Mouse (Mus musculus) 3134 (cell line): Measurements from ENCODE around the gene Rnf8.
"Not testable (repeated sequence)": the region's sequence is repeated elsewhere in the genome, so short reads cannot be mapped to it uniquely, and the experiment has no call there.

Source experiments
- DNase-seq: peaks from one replicate; pipeline ENCODE4 v3.0.0-alpha.2; 2011; ENCODE audit warnings: low spot score; ENCODE audit not compliant: insufficient read length; ENCODE audit errors: extremely low read depth

Gene Rnf8

DNA sequence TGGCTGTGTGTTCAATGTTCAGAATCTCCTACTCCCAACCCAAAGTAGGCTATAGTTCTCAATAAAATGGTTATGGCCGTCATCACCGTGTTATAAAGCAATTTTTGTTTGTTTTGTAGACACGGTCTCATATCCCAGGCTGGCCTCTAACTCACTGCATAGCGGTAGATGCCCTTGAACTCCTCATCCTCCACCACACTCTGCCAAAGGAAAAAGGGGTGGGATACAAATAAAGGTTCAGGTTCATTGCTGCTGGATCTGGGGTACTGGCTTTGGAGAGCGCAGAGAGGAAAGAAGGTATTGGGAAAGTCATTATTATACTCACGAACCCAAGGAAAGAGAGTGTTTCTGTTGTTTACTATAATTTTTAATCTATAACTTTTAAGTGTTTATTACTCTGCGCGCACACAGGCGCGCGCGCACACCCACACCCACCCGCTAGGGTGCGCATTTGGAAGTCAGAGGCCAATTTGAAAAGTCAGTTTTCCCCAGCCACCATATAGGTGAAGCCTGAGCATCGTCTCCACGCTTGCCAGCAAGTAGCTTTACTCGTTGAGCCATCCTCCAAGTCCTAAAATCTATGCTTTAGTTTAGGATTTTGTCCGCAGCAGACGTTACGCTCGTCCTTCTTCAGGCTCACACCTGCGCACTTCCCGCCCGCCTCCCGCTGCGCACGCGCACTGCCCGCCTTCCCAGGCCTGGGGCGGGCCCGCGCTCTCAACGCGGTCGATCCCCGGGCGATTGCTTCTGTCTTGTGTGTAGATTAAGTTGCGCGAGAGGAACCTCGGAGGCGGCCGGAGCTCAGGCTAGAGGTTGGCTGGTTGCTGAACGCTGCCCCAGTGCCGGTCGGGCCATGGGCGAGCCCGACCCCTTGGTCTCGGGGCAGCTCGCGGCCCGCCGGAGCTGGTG is at the start of gene Rnf8, which contains the start of gene Gm28043:
TSS of gene Rnf8 (plus strand) at position 676 of the 909 bp plus-strand sequence.
TSS of gene Gm28043 (plus strand) at position 762 of the 909 bp plus-strand sequence.
- peak; percentile 98 for DNase-seq

DNA sequence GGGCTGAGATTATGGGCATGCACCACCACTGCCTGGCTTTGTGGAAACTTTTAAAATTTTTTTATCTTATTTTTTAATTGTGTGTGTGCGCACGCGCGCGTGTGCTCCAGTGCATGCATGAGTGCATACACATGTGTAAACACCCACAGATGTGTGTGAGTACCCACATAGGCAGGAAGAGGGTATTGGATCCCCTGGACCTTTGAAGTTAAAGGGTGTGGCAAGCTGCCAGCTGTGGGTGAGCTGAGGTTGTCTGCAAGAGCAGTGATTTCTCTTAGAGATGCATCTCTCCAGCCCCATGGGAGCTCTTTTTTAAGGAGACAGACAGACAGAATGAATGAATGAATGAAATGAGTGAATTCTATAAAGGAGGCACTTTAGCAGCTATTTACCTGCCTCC is 49.1 kb upstream of the Rnf8 start:
- DNase-seq = no peak

DNA sequence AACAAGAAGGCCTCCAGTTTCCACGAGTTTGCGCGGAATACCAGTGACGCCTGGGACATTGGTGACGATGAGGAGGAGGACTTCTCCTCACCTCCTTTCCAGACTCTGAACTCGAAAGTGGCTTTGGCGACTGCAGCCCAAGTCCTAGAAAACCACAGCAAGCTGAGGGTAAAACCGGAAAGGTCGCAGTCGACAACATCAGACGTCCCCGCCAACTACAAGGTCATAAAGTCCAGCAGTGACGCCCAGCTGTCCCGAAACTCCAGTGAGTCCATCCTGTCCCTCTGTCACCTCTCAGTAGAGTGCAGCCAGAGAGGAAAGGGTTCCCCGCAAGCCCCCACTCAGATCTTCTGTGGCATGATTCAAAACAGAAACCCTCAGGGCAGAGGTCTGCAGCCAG is 46.2 kb upstream of the Rnf8 start:
- no peak for DNase-seq

DNA sequence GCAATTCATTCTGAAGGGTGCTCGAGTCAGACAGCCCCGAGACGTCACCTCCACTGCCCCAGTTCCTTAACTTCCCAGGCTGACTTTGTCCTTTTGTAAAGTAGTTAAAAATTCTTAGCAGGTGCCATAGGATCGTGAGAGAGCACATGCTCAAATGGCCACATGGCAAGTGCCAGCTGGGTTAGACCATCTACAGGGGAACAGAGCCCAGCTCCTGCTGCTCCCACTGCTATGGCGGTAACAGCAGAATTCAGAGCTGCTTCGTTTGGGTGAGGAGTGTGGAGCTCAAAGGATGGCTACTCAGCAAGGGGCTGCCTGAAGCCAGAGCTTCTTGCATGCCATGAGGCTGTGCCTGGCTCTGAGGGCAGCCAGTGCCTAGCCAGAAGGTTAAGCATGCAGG is 44.8 kb upstream of the Rnf8 start:
- no peak for DNase-seq

DNA sequence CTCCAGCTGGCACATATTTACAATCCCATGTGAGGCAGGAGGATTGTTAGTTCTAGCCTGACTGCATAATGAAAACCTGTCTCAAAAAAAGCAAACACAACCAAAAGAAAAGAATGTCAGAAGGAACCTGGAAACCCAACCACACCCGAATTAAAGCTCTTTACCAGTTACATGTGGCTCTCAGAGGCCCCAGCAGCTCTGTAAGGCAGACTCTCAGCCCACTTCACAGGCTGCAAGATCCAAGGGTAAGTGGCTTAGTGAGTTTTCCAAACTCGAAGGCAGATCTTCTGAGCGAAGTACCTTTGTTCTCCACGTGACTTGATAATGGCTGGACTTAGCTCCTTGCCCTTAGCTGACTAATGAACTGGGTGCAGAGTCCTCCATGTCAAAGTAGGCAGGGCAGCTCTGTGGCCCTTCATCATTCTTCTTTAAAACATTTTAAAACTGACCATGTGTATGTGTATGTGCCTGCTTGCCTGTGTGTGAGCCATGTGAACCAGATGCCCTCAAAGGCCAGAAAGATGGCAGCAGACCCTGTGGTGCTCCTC is 34.9 kb upstream of the Rnf8 start:
- DNase-seq = no peak

DNA sequence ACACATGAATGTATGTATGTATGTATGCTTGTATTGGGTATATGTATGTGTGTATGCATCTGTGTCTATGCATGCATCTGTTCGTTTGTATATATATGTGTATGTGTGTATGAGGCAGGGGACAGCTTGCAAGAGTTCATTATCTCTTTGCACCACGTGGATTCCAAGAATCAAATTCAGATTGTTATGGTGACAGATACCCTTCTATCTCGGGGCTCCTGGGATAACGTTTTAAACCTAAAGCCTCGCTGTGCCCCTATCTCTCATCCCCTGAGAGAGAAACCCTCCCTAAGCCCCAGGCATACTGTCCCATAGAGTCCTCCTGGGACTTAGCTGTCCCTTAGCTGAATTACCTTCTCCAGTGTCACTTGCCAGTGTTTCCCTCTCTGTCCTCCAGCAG is 31.0 kb upstream of the Rnf8 start:
- DNase-seq = no peak

DNA sequence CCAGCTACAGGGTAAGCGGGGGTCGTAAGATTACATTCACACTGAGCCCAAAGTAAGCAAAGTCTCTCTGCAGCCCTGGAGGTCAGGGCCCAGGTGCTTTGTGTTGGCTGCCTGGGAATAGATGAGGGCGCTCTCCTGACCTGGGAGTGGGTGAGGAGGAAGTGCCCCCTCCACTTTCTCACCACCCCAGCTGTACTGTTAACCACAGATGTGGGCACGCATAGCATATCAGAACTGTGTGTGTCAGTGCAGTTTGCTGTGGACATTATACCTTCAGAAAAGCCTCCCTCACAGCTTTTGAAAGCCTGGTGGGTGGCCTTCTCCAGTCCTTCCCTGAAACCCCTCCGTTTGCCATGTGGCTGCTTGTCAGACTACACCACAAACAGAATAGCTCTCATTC is 30.3 kb upstream of the Rnf8 start:
- no peak for DNase-seq

DNA sequence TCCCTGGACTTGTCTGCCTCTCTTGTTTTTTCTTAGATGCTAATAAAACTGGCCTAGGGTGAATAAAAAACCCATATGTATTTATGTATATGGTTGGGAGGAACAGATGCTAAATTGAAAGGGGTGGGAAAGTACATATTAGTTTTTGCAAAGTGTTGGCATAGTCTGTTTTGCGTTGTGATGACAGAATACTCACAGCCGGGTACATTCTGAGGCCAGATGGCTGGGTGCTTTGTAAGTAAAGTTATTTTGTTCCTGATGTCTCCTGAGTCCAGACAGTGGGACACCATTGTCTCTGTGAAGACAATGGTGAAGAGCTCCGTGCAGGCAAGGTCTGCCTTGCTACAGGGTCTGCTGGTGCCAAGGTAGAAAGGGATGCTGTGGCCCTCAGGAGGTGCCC is 29.9 kb upstream of the Rnf8 start:
- no peak for DNase-seq

DNA sequence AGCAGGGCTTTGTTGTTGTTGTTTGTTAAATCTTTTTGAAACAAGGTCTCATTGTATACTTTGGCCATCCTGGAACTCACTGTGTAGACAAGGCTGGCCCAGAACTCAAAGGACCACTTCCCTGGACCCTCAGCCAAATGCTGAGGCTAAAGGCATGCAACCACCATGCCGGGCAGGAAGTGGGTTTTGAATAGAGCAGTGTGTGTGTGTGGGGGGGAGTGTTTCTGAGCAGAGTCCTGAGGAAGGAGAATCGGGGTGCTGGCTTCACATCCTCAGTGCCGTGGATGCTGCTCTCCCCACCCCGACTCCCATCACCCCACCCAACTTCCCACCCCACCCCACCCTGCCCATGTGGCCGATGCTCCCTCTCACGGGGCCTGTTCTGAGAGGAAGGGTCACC is 29.1 kb upstream of the Rnf8 start:
- DNase-seq = no peak

DNA sequence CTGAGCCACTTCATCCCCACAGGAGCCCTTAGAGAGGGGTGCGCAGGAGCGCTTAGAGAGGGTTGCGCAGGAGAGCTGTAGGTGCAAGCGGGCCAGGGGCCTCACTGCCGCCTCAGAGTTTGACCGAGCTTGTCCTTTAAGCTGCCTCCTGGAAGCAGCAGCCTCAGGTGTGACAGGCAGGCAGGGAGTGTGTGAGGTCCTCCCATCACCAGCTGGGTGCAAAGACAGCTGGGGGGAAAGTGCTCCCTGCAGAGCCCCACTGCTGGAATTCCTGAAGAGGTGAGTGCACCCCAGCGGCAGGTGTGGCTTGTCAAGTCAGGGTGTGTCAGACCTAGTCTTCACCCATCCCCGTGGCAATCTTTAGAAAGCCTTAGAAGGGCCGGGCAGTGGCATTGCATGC is 27.7 kb upstream of the Rnf8 start:
- DNase-seq = no peak

DNA sequence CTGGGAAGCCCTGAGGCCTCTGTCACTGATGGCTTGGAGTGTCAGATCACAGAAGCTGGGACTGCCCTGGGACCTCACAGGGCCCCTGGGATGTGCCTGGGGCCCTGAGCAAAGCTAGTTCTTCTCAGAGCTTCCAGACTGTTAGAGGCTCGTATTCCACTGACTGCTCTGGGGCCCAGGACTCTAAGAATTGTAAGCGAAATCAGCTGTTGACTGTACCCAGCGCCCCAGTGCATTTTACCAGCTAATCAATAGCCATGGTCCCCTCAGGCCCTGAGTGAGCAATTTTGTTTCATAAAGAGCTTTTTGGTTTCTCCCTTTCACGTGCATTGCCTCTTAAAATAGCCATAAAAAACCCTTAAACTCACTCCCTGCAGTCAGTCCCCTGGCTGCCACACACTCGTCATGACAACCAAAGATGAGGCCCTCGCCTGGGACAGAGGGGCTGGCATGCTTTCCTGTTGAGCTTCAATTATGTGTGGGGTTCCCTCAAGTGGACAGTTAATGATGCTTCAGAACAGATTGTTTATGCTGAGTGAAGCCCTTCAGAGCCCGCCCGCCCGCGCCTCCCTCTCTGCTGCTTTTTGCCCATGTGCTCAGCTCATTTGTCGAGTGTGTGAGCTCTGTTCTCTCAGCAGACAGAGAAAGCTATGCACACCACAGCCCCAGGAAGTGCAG is 25.2 kb upstream of the Rnf8 start:
- DNase-seq = no peak

DNA sequence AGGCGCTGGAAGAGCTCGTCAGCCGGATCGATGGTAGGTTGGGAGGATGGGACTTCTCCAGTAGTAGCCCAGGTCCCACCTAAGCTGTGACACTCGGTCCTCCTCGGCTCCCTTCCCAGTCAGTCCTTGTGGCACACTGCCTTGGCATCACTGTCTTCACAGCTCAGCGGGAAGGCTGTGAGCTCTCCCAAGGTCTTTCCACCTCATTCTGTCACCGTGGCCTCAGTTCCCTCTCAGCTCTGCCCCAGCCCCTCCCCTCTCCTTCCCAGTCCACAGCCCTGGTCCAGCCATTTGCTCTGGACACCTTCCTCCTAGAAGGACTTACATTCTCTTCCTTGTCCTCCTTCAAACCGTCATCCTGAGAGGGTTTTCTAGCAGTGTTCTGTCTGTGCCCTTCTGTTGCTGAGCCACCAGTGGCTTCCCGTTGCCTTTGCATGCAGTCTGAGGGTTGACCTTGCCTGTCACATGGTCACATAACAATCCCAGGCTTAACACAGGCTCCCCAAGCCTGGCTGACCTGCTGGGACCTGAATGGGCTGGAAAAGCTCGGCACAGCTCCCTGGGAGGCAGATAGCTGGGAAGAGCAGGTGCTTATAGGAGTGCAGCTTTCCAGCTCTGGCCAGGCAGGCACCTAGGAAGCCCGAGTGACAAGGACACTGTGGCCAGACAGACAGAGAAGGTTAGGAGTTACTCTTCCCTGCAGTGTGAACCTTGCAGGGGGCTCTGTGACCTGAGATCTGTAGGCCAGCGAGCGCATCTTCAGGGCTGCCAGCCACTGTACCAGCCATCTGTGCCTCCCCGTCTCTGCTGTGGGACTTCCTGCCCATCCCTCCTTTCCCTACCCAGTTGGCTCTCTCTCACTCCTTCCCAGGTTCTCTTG is 18.5 kb upstream of the Rnf8 start:
- DNase-seq = no peak

DNA sequence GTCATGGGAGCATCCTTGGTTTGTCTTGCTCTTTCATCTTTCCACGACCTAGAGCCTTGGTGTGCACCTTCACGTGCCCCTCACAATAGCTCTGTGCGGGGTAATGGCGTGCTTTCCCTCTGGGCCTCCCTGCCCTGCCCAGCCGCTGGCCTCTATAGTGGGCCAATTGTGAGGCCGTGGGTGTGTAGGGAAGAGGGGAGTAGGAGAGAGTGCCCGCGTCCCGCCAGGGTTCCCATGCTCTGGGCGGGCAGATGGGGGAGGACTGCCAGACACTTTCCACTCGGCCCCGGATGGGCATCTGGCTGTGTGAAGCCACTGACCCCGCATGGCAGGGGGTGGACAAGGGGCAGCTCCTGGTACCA is 17.8 kb upstream of the Rnf8 start:
- no peak for DNase-seq

DNA sequence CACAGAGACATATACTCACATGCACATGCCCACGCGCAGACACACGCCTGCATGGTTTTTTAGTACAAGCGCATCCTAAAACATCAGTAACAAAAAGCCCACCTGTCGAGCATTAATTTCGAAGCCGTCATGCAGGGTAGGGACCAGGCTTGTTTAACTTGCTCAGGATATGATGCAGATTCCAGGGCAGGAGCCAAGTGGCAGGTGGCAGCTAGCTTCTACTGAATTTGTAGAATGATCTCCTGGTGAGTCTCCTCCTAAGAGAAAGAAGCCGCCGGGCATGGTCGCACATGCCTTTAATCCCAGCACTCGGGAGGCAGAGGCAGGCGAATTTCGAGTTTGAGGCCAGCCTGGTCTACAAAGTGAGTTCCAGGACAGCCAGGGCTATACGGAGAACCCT is 15.5 kb upstream of the Rnf8 start:
- no peak for DNase-seq

DNA sequence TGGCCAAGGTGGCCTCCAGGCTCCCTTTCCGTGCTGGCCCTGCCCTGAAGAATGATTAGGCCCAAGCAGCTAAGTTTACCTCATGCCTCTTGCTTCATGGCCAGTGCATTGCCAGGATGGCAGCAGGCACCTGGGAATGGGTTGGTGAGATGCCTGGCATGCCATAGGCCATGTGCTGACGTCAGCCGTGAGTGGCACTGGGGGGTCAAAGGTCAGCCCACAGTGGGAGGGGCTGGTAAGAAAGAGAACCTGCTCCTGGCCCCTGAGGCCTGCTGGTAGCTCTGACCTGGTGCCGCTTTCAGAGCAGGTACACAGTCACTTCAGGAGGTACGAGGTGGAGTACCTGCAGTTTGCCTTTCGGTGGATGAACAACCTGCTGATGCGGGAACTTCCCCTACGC is 15.1 kb upstream of the Rnf8 start:
- no peak for DNase-seq

DNA sequence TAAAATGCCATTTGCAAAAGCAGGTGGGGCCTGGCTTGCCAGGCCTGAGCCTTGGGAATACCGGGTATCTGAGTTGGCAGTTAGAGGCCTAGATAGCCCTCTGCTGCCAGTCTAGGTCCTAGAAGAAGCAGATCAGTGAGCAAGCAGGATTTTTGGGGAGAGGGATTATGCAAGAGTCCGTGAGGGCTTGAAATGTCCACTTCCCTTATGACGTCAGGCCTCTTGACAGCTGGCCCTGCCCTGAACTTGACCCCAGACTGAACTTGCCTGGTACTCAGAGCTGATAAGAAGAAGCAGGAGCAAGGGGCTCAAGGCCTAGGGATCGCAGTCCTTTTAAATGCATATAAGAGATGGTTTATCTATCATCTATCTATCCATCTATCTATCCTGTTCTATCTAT is 13.2 kb upstream of the Rnf8 start:
- no peak for DNase-seq

DNA sequence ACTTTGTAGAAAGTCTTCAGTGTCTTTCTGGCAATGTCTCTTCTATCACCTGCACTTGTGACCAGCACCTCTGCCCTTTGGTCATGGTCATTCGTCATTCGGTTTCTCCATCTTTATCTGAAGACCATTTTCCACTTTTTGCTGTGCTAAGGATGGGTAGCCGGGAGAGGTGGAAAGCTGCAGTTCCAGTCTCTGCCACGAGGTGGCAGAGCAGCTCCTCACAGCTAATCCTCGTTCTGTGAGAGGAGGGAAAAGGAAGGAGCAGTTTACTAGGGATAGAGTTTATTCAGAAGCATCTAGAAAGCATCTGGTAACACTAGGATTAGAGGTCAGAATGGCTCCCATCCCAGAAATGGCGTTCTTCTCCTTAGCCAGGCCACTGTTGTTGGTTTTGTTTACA is 11.3 kb upstream of the Rnf8 start:
- DNase-seq = no peak

DNA sequence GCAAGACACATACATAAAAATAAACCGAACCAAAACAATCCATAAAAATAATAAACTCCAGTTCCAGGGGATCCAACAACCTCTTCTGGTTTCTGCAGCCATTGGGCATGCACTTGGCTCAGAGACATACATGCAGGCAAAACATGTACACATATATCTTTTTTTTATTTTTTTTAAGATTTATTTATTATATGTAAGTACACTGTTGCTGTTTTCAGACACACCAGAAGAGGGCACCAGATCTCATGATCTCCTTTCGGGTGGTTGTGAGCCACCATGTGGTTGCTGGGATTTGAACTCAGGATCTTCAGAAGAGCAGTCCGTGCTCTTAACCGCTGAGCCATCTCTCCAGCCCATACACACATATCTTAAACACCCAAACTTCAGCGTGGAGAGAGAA is 1.1 kb upstream of the Rnf8 start:
- DNase-seq = not testable (repeated sequence)

DNA sequence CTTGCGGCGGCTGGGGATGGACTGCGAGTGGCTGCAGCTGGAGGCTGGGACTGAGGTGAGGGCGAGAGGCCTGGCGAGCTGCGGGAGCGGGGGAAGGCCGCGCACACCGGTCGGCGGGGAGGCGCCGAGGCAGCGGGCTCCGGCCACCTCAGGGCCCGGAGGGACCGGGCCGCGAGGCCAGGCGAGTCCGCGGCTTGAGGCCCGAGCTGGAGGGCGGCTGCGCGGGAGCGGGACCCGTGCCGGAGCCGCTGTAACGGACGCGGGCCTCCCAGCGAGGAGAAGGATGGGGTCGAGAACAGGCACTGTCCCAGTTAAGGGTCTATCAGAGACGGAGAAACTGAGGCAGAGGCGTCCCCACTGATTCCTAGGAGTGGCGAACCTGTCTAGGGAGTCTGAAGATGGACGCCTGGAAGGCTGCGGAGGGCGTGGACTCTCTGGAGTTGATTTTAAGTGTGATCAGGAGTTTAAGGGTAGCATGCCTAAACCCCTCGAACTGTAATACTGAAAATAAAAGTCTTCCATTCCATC is 498 bp downstream of the Rnf8 start:
- DNase-seq = no peak

DNA sequence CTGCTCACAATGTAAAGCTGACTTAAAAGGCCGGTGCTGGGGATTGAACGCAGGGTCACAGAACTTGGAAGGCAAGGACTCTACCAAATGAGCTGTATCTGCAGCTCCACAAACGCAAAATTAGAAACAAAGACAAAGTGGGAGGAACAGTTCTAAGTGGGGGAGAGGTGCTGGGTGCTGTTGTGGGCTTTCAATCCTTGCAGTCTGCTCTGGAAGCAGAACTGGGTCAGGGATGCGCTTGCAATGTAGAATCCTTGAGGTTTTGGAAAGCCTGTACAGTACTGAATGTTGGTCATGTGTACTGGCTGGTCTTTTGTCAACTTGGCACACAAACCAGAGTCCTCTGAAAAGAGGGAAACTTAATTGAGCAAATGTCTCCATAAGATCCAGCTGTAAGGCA is 1.0 kb downstream of the Rnf8 start:
- no peak for DNase-seq

DNA sequence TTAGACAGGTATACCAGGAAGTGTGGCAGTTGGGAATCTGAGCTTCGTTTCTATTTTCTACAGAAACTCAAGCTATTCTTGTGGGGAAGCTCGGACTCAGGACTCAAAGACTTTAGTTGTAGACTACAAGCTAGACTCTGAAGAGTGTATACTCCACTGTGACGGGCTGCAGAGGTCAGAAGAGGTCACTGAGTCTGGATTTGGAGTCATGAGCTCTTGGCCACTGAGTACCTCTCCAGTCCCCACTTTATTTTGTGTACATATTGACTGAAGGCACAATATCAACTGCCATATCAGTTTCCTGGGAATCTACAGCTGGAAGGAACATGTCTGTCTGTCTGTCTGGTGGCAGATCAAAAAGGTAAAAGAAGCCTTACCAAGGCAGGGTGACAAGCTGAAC is 4.6 kb downstream of the Rnf8 start:
- no peak for DNase-seq
